Mouse (Mus musculus) stomach, embryonic 16.5 days (tissue): ENCODE results near the gene Rora. TPM values are rescaled to one million over a fixed set of nuclear protein-coding genes. Genes with fewer than 3 reads are reported as not detected.

ENCODE experiments used
- ATAC-seq: fragments of 200-750 bp; cut with Nextera tagmentation; 2 replicates; pipeline ENCODE4 v1.8.0; 2017; ENCODE audit warnings: moderate number of reproducible peaks, moderate TSS enrichment; ENCODE audit not compliant: insufficient read depth, low FRiP score
- H3K27ac ChIP-seq: fragments of 300-500 bp; sonication (generic); 2 replicates; pipeline ENCODE4 v1.5.1; 2014; ENCODE audit warnings: low read length
- H3K27me3 ChIP-seq: fragments of 300-500 bp; sonication (generic); 2 replicates; pipeline ENCODE4 v1.6.1; 2014; ENCODE audit warnings: low read length, control low read depth, mixed read lengths; ENCODE audit not compliant: control insufficient read depth, insufficient read depth
- H3K36me3 ChIP-seq: fragments of 300-500 bp; sonication (generic); 2 replicates; pipeline ENCODE4 v1.6.1; 2014; ENCODE audit warnings: low read length; ENCODE audit not compliant: control insufficient read depth, insufficient read depth
- H3K4me1 ChIP-seq: fragments of 300-500 bp; sonication (generic); 2 replicates; pipeline ENCODE4 v1.6.1; 2014; ENCODE audit warnings: low read length, control low read depth, mixed read lengths; ENCODE audit not compliant: control insufficient read depth, insufficient read depth
- H3K4me2 ChIP-seq: fragments of 300-500 bp; sonication (generic); 2 replicates; pipeline ENCODE4 v1.6.1; 2014; ENCODE audit warnings: low read depth, low read length, mixed read lengths
- H3K4me3 ChIP-seq: fragments of 300-500 bp; sonication (generic); replicated peaks from 2 replicates; pipeline ENCODE4 v1.5.1; 2014; ENCODE audit warnings: mild to moderate bottlenecking, low read length
- H3K9ac ChIP-seq: fragments of 300-500 bp; sonication (generic); 2 replicates; pipeline ENCODE4 v1.6.1; 2014; ENCODE audit warnings: low read length
- H3K9me3 ChIP-seq: fragments of 300-500 bp; sonication (generic); replicated peaks from 2 replicates; pipeline ENCODE4 v1.6.1; 2016; ENCODE audit warnings: low read length, control low read depth; ENCODE audit not compliant: control insufficient read depth
- WGBS: fragments of 180-500 bp; shearing (Covaris S2); extraction: QIAGEN DNeasy Blood & Tissue Kit; methylation state at CpG from one replicate; pipeline ENCODE4 v1.1.7; 2014; 5-methylcytosine and 5-hydroxymethylcytosine counted together
- polyA plus RNA-seq: library from polyadenylated mRNA; unstranded; fragments of >200 nt; fragmentation: Nextera tagmentation; extraction: Ambion mirVana; gene quantifications from 2 replicates; pipeline ENCODE4 v1.2.1, GENCODE M21; 2015

Gene Rora
- polyA plus RNA-seq, 1 experiment from 2014 or later = 8.4 TPM

DNA sequence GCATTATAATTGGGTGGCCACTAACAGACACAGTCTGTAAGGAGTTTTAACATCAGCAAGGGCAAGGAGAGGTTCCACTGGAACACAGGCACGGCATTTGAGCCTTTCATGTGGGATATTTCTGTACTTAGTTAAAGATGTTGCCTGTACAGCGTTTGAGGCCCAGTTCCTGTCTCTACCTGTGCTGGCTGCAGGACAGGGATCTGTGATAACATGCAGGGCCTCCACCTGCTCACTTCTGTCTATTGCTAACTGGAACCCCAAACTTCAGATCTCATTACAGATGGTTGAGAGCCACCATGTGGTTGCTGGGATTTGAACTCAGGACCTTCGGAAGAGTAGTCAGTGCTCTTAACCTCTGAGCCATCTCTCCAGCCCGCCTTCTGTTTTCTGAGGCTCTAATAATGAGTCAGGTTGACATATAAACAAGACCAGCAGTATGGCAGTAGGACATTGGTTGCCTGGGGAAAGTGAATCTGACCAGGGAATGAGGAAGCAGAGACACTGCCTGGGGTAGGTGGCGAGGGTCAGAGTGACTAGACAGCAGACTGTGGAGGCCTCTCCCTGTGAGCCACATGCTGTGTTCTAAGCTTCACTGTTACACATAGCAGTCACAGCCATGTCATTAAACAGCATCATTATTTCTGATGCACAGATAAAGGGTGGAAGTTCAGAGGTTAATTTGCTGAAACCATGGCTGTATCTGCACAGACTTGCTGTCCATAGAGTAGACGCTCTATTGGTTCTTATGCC lies 333.9 kb downstream of the Rora start:
- 81% methylated on average over 6 of the region's 6 CpGs for WGBS

DNA sequence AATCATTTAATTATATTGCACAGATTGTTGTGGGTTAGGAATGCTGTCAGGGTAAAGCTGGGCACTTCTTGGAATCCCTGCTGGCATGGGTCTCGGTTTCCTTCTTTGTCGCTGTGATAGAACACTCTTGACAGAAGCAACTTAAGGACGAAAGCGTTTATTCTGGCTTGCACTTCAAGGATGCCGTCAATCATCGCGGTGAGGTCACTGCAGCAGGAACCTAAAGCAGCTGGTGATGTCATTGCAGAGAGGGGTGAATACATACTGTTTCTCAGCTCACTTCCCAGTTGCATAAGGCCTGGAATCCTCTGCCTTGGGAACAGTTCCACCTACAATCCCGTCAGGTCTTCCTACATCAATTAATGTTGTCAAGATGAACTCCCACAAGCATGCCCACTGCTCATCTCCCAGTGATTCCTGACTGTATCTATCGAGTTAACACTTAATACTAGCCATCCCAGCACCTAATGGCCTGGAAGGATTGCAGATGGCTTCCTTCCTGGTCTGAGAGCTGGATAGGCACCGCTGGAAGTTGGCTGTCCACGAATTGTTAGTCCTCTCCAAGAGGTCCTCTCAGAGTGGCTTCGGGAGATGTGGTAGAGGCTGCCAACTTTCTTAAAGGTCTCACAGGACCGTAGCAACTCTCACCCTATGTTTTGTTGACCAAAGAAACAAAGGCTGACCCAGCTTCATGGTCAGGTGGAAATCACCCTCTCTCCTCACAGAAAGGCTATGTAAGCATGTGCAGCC lies 334.8 kb downstream of the Rora start:
- Histone ChIP-seq H3K27ac (no peak overlapping the region), H3K4me1 (no peaks in the 10 kb centered on the region), H3K4me2 (no peak overlapping the region), H3K27me3 (no peaks in the 10 kb centered on the region), H3K36me3 (no peaks in the 10 kb centered on the region), H3K9ac (no peak overlapping the region), H3K4me3 (no peak overlapping the region), H3K9me3 (no peaks in the 10 kb centered on the region)
- no peak for ATAC-seq
- 80% methylated on average over 13 of the region's 13 CpGs for WGBS

More for the DNA sequence above, 333.9 kb downstream of the Rora start:
- Histone ChIP-seq H3K36me3 (no peaks in the 10 kb centered on the region), H3K27ac (no peak overlapping the region), H3K9me3 (no peaks in the 10 kb centered on the region), H3K9ac (no peak overlapping the region), H3K4me2 (no peak overlapping the region), H3K4me3 (no peak overlapping the region), H3K27me3 (no peaks in the 10 kb centered on the region), H3K4me1 (no peaks in the 10 kb centered on the region)
- ATAC-seq = no peak

DNA sequence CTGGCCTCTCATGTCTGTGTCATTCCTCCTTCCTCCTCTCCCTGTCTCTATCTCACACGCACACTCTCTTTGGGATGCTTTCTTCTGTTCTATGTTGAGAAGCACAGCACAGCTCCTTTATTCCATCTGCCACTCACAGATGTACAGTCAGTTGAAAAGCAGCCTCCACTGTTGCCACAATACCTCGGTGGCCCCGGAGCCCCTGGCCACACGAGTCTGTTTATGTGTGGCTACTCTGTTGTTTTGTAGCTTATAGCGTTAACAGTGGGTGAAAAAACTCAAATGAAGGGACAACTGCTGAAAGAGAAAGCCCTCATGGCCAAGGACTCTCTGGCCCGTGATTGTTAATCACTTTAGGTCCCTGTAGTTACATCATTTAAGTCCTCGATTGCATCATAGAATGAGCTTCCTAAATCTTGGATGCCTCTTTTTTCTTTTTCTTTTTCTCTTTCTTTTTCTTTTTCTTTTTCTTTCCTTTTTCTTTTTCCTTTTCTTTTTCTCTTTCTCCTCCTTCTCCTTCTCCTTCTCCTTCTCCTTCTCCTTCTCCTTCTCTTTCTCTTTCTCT lies 336.4 kb downstream of the Rora start:
- H3K9me3 ChIP-seq = no peaks in the 10 kb centered on the region
- WGBS = 77% methylated on average over 7 of the region's 7 CpGs

DNA sequence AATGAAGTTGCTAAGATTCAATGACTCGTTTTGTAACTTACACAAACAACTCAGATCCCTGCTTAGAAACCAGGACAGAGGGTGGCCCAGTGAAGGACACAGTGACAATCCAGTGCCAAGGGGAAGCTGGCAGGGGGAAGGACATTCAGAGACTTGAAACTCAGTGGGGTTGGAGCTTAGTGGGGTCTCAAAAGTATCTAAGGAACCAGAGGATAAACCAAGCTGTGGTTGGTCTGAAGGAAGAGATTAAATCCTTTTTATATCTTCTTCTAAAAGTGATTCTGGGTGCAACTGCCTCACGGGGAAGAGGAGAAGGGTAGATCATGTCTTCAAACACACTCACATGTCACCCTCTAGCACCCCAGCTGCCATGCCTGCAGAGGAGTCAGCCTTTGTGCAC lies 340.3 kb downstream of the Rora start:
- ATAC-seq = no peak
- no peak overlapping the region for H3K4me3 ChIP-seq
- no peaks in the 10 kb centered on the region for H3K4me1 ChIP-seq
- 64% methylated on average over 2 of the region's 2 CpGs for WGBS
- H3K4me2 ChIP-seq = no peak overlapping the region
- no peaks in the 10 kb centered on the region for H3K27me3 ChIP-seq
- H3K36me3 ChIP-seq = no peaks in the 10 kb centered on the region
- H3K9ac ChIP-seq = no peak overlapping the region
- H3K27ac ChIP-seq = no peak overlapping the region
- H3K9me3 ChIP-seq = no peaks in the 10 kb centered on the region; the same call in 1 of the 2 replicates

More for the DNA sequence above, 336.4 kb downstream of the Rora start:
- Histone ChIP-seq H3K27ac (no peak overlapping the region), H3K4me2 (no peak overlapping the region), H3K4me1 (no peaks in the 10 kb centered on the region), H3K36me3 (no peaks in the 10 kb centered on the region), H3K9ac (no peak overlapping the region), H3K27me3 (no peaks in the 10 kb centered on the region), H3K4me3 (no peak overlapping the region)
- ATAC-seq = no peak

DNA sequence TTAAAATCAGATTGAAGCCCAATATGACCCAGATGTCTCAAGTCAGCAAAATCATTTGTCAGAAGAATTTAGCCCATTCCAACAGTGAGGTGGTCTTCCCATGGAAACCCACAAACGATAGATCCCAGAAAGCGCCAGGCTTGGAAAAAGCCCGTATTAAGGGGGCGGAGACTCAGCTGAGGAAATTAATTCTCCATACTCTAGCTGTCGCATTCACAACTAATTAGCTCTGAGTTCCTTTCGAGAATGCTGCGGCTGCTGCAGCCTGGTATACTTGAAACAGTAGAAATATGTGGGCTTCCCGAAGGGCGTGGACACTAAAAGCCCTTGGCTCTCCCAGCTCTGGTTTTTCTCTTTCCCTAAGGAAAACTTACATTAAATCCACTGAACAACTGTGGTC lies 345.4 kb downstream of the Rora start:
- Histone ChIP-seq H3K4me1 (no peaks in the 10 kb centered on the region; the same call in 1 of the 2 replicates), H3K9ac (no peak overlapping the region), H3K27me3 (no peaks in the 10 kb centered on the region), H3K9me3 (no peaks in the 10 kb centered on the region; the same call in 1 of the 2 replicates), H3K4me3 (no peak overlapping the region), H3K27ac (no peak overlapping the region), H3K4me2 (no peak overlapping the region), H3K36me3 (no peaks in the 10 kb centered on the region)
- WGBS = 80% methylated on average over 9 of the region's 9 CpGs
- ATAC-seq = no peak

DNA sequence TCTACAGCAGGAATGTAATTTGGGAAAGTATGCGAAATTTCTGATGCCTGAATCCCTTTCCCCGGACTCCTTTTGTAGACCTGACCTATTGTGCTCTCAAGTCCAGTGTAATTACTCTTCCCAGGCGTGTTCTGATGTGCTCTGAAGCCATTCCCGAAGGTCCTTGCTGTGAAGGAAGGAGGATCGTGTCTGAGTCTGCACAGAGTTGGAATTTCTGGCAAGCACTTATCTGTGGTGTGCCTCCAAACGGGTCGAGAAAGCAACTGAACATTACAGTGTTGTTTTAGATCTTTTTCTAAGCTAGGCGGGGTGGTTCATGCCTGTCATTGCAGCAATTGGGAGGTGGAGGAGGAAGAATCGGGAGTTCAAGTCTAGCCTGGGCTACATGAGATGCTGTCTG lies 350.9 kb downstream of the Rora start:
- H3K9ac ChIP-seq = no peak overlapping the region
- no peaks in the 10 kb centered on the region for H3K36me3 ChIP-seq
- no peak overlapping the region for H3K4me3 ChIP-seq
- no peak overlapping the region for H3K4me2 ChIP-seq
- WGBS = 69% methylated on average over 9 of the region's 9 CpGs
- no peaks in the 10 kb centered on the region for H3K9me3 ChIP-seq
- no peaks in the 10 kb centered on the region; the same call in 1 of the 2 replicates for H3K4me1 ChIP-seq
- H3K27me3 ChIP-seq = no peaks in the 10 kb centered on the region
- ATAC-seq = no peak
- H3K27ac ChIP-seq = no peak overlapping the region

DNA sequence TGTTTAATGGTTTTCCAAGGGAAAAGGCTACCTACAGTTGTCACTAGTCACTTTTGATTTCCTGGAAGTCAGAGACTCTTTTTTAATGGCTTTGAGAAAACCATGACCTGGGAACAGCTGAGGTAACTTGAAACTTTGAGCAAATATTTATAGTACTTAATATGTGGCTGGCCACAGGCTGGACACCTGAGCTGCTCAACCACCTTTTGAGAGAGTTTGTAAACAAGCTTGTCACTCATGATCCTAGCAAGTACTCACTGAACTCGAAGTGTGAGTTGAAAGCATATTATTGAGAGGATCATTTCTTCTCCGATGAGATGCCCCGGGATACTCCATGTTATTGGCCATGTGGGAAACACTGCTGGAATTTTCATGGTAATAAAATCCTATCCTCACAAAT lies 353.1 kb downstream of the Rora start:
- no peaks in the 10 kb centered on the region for H3K27me3 ChIP-seq
- no peak overlapping the region for H3K4me3 ChIP-seq
- ATAC-seq = no peak
- H3K9me3 ChIP-seq = no peaks in the 10 kb centered on the region
- H3K27ac ChIP-seq = no peak overlapping the region
- 48% methylated on average over 3 of the region's 3 CpGs for WGBS
- H3K4me2 ChIP-seq = no peak overlapping the region
- no peaks in the 10 kb centered on the region; the same call in 1 of the 2 replicates for H3K4me1 ChIP-seq
- H3K9ac ChIP-seq = no peak overlapping the region
- no peaks in the 10 kb centered on the region for H3K36me3 ChIP-seq

DNA sequence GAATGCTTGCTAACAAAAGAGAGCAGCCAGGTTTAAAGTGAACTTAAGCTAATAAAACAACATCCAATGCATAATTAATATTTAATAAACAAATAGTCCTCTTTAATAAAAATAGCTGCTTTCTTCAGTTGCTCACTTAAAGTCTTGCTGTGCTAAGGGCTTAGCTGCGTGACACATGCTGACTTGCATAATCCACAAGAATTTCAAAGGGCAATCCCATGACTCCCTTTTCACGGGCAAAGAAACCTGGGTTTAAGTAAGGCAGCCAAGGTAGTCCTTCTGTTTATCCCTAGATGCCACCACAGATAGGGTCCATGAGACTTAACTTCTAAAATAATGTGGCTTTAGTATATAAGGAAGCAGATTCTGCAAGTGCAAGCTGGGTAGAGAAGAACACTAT lies 355.1 kb downstream of the Rora start:
- Histone ChIP-seq H3K4me1 (no peaks in the 10 kb centered on the region), H3K9ac (no peak overlapping the region), H3K4me2 (no peak overlapping the region), H3K27me3 (no peaks in the 10 kb centered on the region), H3K36me3 (no peaks in the 10 kb centered on the region), H3K27ac (no peak overlapping the region), H3K9me3 (no peaks in the 10 kb centered on the region), H3K4me3 (no peak overlapping the region)
- 64% methylated on average over 2 of the region's 2 CpGs for WGBS
- no peak for ATAC-seq

DNA sequence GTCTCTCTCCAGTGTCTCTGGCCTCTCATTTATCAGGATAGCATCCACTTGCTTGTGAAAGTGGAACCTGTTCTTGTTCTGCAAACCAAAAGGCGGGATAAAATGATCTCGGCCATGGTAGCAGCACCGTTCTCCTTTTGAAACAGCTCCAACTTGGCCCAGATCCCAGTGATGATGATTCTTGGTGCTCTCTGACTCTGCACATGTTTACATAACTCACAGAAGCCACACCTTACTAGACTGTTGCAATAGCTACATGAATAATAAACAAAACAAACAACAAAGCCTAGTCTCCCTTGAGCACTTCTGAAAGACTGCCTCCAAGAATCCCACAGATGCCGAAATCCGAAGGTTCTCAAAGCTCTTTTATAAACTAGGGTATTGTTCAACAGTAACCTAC lies 357.3 kb downstream of the Rora start:
- Histone ChIP-seq H3K9me3 (no peaks in the 10 kb centered on the region), H3K4me2 (no peak overlapping the region), H3K27ac (no peak overlapping the region), H3K27me3 (no peaks in the 10 kb centered on the region), H3K4me3 (no peak overlapping the region), H3K36me3 (no peaks in the 10 kb centered on the region), H3K9ac (no peak overlapping the region), H3K4me1 (no peaks in the 10 kb centered on the region)
- no peak for ATAC-seq
- WGBS = 58% methylated on average over 5 of the region's 5 CpGs
